Mouse (Mus musculus): ENCODE results near the gene Usp39.

The Usp39 gene

GRCm38 (mm10) chr6:72345074-72345567, at the start of gene Usp39:
Usp39 (minus strand) TSS chr6:72345184.
- in situ Hi-C loops (cut with MboI) = no loop called here

GRCm38 (mm10) chr6:72392341-72392740, 47.4 kb upstream of the Usp39 start:
- in situ Hi-C loops (cut with MboI) = no loop called here

- in situ Hi-C loops (cut with MboI) = no loop called here
Observed at GRCm38 (mm10) chr6:72390795-72391521, 46.0 kb upstream of the Usp39 start.

GRCm38 (mm10) chr6:72389941-72390771, 45.2 kb upstream of the Usp39 start, which contains the start of gene Vamp8:
Vamp8 (minus strand) TSS chr6:72390703.
- in situ Hi-C loops (cut with MboI) = no loop called here

GRCm38 (mm10) chr6:72389471-72389940, 44.5 kb upstream of the Usp39 start:
- in situ Hi-C loops (cut with MboI) = no loop called here

GRCm38 (mm10) chr6:72388791-72389329, 43.9 kb upstream of the Usp39 start:
- in situ Hi-C loops (cut with MboI) = no loop called here

- in situ Hi-C loops (cut with MboI) = no loop called here
Observed at GRCm38 (mm10) chr6:72388266-72388665, 43.3 kb upstream of the Usp39 start.

GRCm38 (mm10) chr6:72387816-72388215, 42.8 kb upstream of the Usp39 start:
- in situ Hi-C loops (cut with MboI) = no loop called here

- in situ Hi-C loops (cut with MboI) = no loop called here
Observed at GRCm38 (mm10) chr6:72386561-72386960, 41.6 kb upstream of the Usp39 start.

GRCm38 (mm10) chr6:72385258-72385657, 40.3 kb upstream of the Usp39 start:
- in situ Hi-C loops (cut with MboI) = no loop called here

GRCm38 (mm10) chr6:72383952-72384351, 39.0 kb upstream of the Usp39 start:
- in situ Hi-C loops (cut with MboI) = no loop called here

- in situ Hi-C loops (cut with MboI) = no loop called here
Observed at GRCm38 (mm10) chr6:72383142-72383820, 38.3 kb upstream of the Usp39 start.

GRCm38 (mm10) chr6:72382494-72382893, 37.5 kb upstream of the Usp39 start:
- in situ Hi-C loops (cut with MboI) = no loop called here

- in situ Hi-C loops (cut with MboI) = no loop called here
Observed at GRCm38 (mm10) chr6:72380131-72380770, 35.3 kb upstream of the Usp39 start, which contains the start of gene Vamp5. Vamp5 (minus strand) TSS chr6:72380468.

- in situ Hi-C loops (cut with MboI) = no loop called here
Observed at GRCm38 (mm10) chr6:72379377-72380130, 34.6 kb upstream of the Usp39 start.

GRCm38 (mm10) chr6:72378510-72379234, 33.7 kb upstream of the Usp39 start:
- in situ Hi-C loops (cut with MboI) = no loop called here

GRCm38 (mm10) chr6:72374820-72375563, 30.0 kb upstream of the Usp39 start:
- in situ Hi-C loops (cut with MboI) = no loop called here

GRCm38 (mm10) chr6:72374206-72374605, 29.2 kb upstream of the Usp39 start:
- in situ Hi-C loops (cut with MboI) = no loop called here

- in situ Hi-C loops (cut with MboI) = no loop called here
Observed at GRCm38 (mm10) chr6:72373184-72373583, 28.2 kb upstream of the Usp39 start.

Data from mature B cell (primary cell).